Mouse (Mus musculus): ENCODE data around the gene Tjp1. TPM values are rescaled to one million over a fixed set of nuclear protein-coding genes. Genes with fewer than 3 reads are reported as not detected.

Tjp1 gene
- total and polyA plus RNA-seq, 2 experiments from 2014 or later, result 15.8 to 64.4 TPM

- no peak for TF ChIP-seq CTCF (IDR thresholded peaks at IDR 0.05; ENCODE audit: low read depth)
- no peak for ATAC-seq
- no peak overlapping the region for H3K4me2 ChIP-seq (ENCODE audit: low read depth)
- WGBS, result 87% methylated on average over 4 of the region's 4 CpGs
- H3K27ac ChIP-seq (ENCODE audit: low read depth, low read length), result no peak overlapping the region
- H3K36me3 ChIP-seq (ENCODE audit: insufficient read depth), result no peaks in the 10 kb centered on the region
- no peak overlapping the region for H3K9ac ChIP-seq
- H3K4me1 ChIP-seq (ENCODE audit: insufficient read depth), result no peaks in the 10 kb centered on the region
- H3K27me3 ChIP-seq (ENCODE audit: insufficient read depth, low read length), result no peaks in the 10 kb centered on the region
- no peak for DNase-seq
- H3K9me3 ChIP-seq (ENCODE audit: low read length), result no peaks in the 10 kb centered on the region
- no peak overlapping the region for H3K4me3 ChIP-seq (ENCODE audit: low read depth, low read length)
Observed at GRCm38 (mm10) chr7:65523116-65523515, 4.5 kb downstream of the Tjp1 start.

- ATAC-seq (no peak), DNase-seq (no peak)
- Histone ChIP-seq H3K9me3 (ENCODE audit: low read length) (no peaks in the 10 kb centered on the region), H3K4me3 (ENCODE audit: low read depth, low read length) (no peak overlapping the region), H3K27ac (ENCODE audit: low read depth, low read length) (no peak overlapping the region), H3K9ac (no peak overlapping the region), H3K27me3 (ENCODE audit: insufficient read depth, low read length) (no peaks in the 10 kb centered on the region), H3K4me2 (ENCODE audit: low read depth) (no peak overlapping the region), H3K36me3 (ENCODE audit: insufficient read depth) (no peaks in the 10 kb centered on the region), H3K4me1 (ENCODE audit: insufficient read depth) (no peaks in the 10 kb centered on the region)
- TF ChIP-seq CTCF (IDR thresholded peaks at IDR 0.05; ENCODE audit: low read depth), result peak; percentile 34; the same call in 1 of the 2 replicates
- 70% methylated on average over 12 of the region's 12 CpGs for WGBS
Observed at GRCm38 (mm10) chr7:65522490-65522889, 5.1 kb downstream of the Tjp1 start.

GRCm38 (mm10) chr7:65520622-65521021, 7.0 kb downstream of the Tjp1 start:
- WGBS, result 80% methylated on average over 8 of the region's 8 CpGs
- Histone ChIP-seq H3K9ac (no peak overlapping the region), H3K4me2 (ENCODE audit: low read depth) (no peak overlapping the region), H3K4me3 (ENCODE audit: low read depth, low read length) (no peak overlapping the region), H3K27ac (ENCODE audit: low read depth, low read length) (no peak overlapping the region), H3K9me3 (ENCODE audit: low read length) (no peaks in the 10 kb centered on the region), H3K27me3 (ENCODE audit: insufficient read depth, low read length) (no peaks in the 10 kb centered on the region), H3K36me3 (ENCODE audit: insufficient read depth) (no peaks in the 10 kb centered on the region), H3K4me1 (ENCODE audit: insufficient read depth) (no peaks in the 10 kb centered on the region)
- DNase-seq, result no peak
- ATAC-seq, result no peak
- TF ChIP-seq CTCF (IDR thresholded peaks at IDR 0.05; ENCODE audit: low read depth), result no peak

GRCm38 (mm10) chr7:65519788-65520563, 7.6 kb downstream of the Tjp1 start:
- DNase-seq, result peak; percentile 65
- peak; percentile 83 for TF ChIP-seq CTCF (IDR thresholded peaks at IDR 0.05; ENCODE audit: low read depth)
- H3K27ac ChIP-seq (ENCODE audit: low read depth, low read length), result no peak overlapping the region
- no peak overlapping the region for H3K4me2 ChIP-seq (ENCODE audit: low read depth)
- H3K9ac ChIP-seq, result no peak overlapping the region
- H3K9me3 ChIP-seq (ENCODE audit: low read length), result no peaks in the 10 kb centered on the region
- WGBS, result 45% methylated on average over 12 of the region's 12 CpGs
- no peaks in the 10 kb centered on the region for H3K4me1 ChIP-seq (ENCODE audit: insufficient read depth)
- no peak for ATAC-seq
- no peaks in the 10 kb centered on the region for H3K36me3 ChIP-seq (ENCODE audit: insufficient read depth)
- no peak overlapping the region for H3K4me3 ChIP-seq (ENCODE audit: low read depth, low read length)
- H3K27me3 ChIP-seq (ENCODE audit: insufficient read depth, low read length), result no peaks in the 10 kb centered on the region

GRCm38 (mm10) chr7:65516903-65517302, 10.7 kb downstream of the Tjp1 start:
- WGBS, result 9% methylated on average over 8 of the region's 8 CpGs
- no peak overlapping the region for H3K27ac ChIP-seq (ENCODE audit: low read depth, low read length)
- no peak for TF ChIP-seq CTCF (IDR thresholded peaks at IDR 0.05; ENCODE audit: low read depth)
- no peak overlapping the region for H3K4me3 ChIP-seq (ENCODE audit: low read depth, low read length)
- no peaks in the 10 kb centered on the region for H3K36me3 ChIP-seq (ENCODE audit: insufficient read depth)
- DNase-seq (no peak), ATAC-seq (no peak; the same call in 1 of the 2 replicates)
- H3K9me3 ChIP-seq (ENCODE audit: low read length), result no peaks in the 10 kb centered on the region
- no peak overlapping the region for H3K9ac ChIP-seq
- no peak overlapping the region for H3K4me2 ChIP-seq (ENCODE audit: low read depth)
- H3K27me3 ChIP-seq (ENCODE audit: insufficient read depth, low read length), result no peaks in the 10 kb centered on the region
- peaks cover 13% of the 10 kb centered on the region for H3K4me1 ChIP-seq (ENCODE audit: insufficient read depth)

- Histone ChIP-seq H3K9ac (no peak overlapping the region), H3K36me3 (ENCODE audit: insufficient read depth) (no peaks in the 10 kb centered on the region), H3K4me1 (ENCODE audit: insufficient read depth) (peaks cover 13% of the 10 kb centered on the region), H3K27ac (ENCODE audit: low read depth, low read length) (no peak overlapping the region), H3K27me3 (ENCODE audit: insufficient read depth, low read length) (no peaks in the 10 kb centered on the region), H3K4me2 (ENCODE audit: low read depth) (no peak overlapping the region), H3K9me3 (ENCODE audit: low read length) (no peaks in the 10 kb centered on the region), H3K4me3 (ENCODE audit: low read depth, low read length) (no peak overlapping the region)
- ATAC-seq (no peak), DNase-seq (no peak)
- TF ChIP-seq CTCF (IDR thresholded peaks at IDR 0.05; ENCODE audit: low read depth), result no peak
- 42% methylated on average over 10 of the region's 10 CpGs for WGBS
Observed at GRCm38 (mm10) chr7:65513451-65514179, 14.0 kb downstream of the Tjp1 start.

GRCm38 (mm10) chr7:65509357-65509756, 18.2 kb downstream of the Tjp1 start:
- Histone ChIP-seq H3K4me1 (ENCODE audit: insufficient read depth) (peaks cover 12% of the 10 kb centered on the region), H3K36me3 (ENCODE audit: insufficient read depth) (no peaks in the 10 kb centered on the region), H3K4me3 (ENCODE audit: low read depth, low read length) (no peak overlapping the region), H3K4me2 (ENCODE audit: low read depth) (no peak overlapping the region), H3K9ac (no peak overlapping the region), H3K27ac (ENCODE audit: low read depth, low read length) (no peak overlapping the region), H3K27me3 (ENCODE audit: insufficient read depth, low read length) (no peaks in the 10 kb centered on the region), H3K9me3 (ENCODE audit: low read length) (no peaks in the 10 kb centered on the region)
- DNase-seq, result peak; percentile 47
- peak; percentile 38 for ATAC-seq
- no peak for TF ChIP-seq CTCF (IDR thresholded peaks at IDR 0.05; ENCODE audit: low read depth)
- WGBS, result 25% methylated on average over 3 of the region's 3 CpGs

Data from forebrain, postnatal 0 days (tissue).